Mouse (Mus musculus) left cerebral cortex, adult 11 months (tissue): ENCODE data around the gene Olfr744.
"Not testable (repeated sequence)": the region's sequence is repeated elsewhere in the genome, so short reads cannot be mapped to it uniquely, and the experiment has no call there.

Source experiments
- DNase-seq: peaks from one replicate; pipeline ENCODE4 v3.0.0; 2022; ENCODE audit warnings: low spot score

The Olfr744 gene

DNA sequence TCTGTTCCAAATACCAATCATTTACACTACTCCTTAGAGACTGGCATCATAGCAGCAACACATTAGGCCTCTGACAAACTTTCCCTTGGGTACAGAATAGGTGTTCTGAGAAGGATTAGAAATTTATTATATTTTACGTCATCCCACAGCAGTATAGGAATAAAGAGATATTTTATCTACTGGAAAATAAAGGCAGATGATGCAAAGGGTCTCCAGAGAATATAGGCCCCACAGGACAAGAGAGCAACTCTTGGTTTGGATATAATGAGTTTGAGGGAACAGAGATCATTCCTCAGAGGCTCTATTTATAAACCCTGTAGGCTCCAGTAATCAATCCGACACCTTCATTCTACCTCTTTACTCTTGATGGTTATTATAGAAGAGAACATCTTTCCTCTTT lies at the start of gene Olfr744:
TSS of gene Olfr744 (plus strand) at position 301 of the 400 bp plus-strand sequence.
- no peak for DNase-seq

GRCm38 (mm10) chr14:50573056-50573455 lies 41.6 kb upstream of the Olfr744 start:
- not testable (repeated sequence) for DNase-seq

DNA sequence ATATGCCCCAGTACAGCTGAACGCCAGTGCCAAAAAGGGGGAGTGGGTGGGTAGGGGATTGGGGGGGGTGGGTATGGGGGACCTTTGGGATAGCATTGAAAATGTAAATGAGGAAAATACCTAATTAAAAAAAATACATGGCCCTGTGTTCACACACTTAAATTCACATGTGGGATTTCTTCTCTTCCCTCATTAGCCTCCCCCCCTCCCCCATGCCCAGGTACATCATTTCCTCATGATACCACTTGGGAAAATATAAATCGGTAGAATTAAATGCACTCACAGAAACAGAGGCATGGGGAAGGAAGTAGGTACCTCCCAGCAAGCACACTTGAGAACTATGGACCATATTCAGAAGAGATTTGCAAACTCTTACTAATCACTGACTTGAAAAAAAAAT lies 24.4 kb downstream of the Olfr744 start, which contains the start of gene Olfr745:
TSS of gene Olfr745 (plus strand) at position 301 of the 400 bp plus-strand sequence.
- no peak for DNase-seq

DNA sequence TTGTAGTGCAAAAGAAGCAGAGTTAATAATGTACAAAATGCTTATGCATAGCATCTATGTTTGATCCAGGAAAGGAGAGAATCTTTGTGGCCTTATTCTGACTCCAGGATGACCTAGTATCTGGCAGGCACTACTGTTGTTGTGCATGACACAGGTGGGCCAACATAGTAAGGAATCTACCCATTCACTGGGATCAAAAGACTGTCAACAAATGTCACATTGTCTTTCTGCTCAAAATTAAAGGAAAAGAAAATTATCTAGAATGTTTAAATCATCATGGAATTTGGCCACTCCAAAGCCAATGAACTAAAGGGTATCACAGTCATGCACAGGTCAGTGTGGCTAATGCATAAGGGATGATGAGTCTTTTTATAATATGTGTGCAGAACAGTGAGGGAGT lies 32.1 kb downstream of the Olfr744 start, which contains the start of gene Olfr746:
TSS of gene Olfr746 (plus strand) at position 301 of the 400 bp plus-strand sequence.
- no peak for DNase-seq
